Mouse (Mus musculus) forebrain, embryonic 11.5 days (tissue): ENCODE measurements around the gene Wipf2. TPM values are rescaled to one million over a fixed set of nuclear protein-coding genes. Genes with fewer than 3 reads are reported as not detected.
"Not testable (repeated sequence)": the region's sequence is repeated elsewhere in the genome, so short reads cannot be mapped to it uniquely, and the experiment has no call there.

Source experiments
- ATAC-seq: fragments of 200-750 bp; cut with Nextera tagmentation; replicated peaks from 2 replicates; pipeline ENCODE4 v1.8.0; 2017; ENCODE audit warnings: moderate TSS enrichment; ENCODE audit not compliant: low FRiP score
- DNase-seq: peaks from one replicate; pipeline ENCODE4 v3.0.0-alpha.2; 2017; ENCODE audit warnings: low spot score
- H3K27ac ChIP-seq: fragments of 300-500 bp; sonication (generic); 2 replicates; pipeline ENCODE4 v1.5.1; 2014; ENCODE audit warnings: low read depth, low read length
- H3K27me3 ChIP-seq: fragments of 300-500 bp; sonication (generic); 2 replicates; pipeline ENCODE4 v1.6.1; 2014; ENCODE audit warnings: mild to moderate bottlenecking, low read length, mixed read lengths; ENCODE audit not compliant: control insufficient read depth, insufficient read depth
- H3K36me3 ChIP-seq: fragments of 300-500 bp; sonication (generic); 2 replicates; pipeline ENCODE4 v1.6.1; 2014; ENCODE audit warnings: mild to moderate bottlenecking, low read length, moderate library complexity, mixed read lengths; ENCODE audit not compliant: control insufficient read depth, insufficient read depth
- H3K4me1 ChIP-seq: fragments of 300-500 bp; sonication (generic); replicated peaks from 2 replicates; pipeline ENCODE4 v1.6.1; 2014; ENCODE audit warnings: low read length, mixed read lengths; ENCODE audit not compliant: control insufficient read depth, insufficient read depth
- H3K4me2 ChIP-seq: fragments of 300-500 bp; sonication (generic); 2 replicates; pipeline ENCODE4 v1.6.1; 2014; ENCODE audit warnings: low read depth, mild to moderate bottlenecking, low read length, moderate library complexity, mixed read lengths; ENCODE audit not compliant: severe bottlenecking
- H3K4me3 ChIP-seq: fragments of 300-500 bp; sonication (generic); 2 replicates; pipeline ENCODE4 v1.5.1; 2014; ENCODE audit warnings: low read depth, low read length
- H3K9ac ChIP-seq: fragments of 300-500 bp; sonication (generic); 2 replicates; pipeline ENCODE4 v1.6.1; 2014; ENCODE audit warnings: low read length
- H3K9me3 ChIP-seq: fragments of 300-500 bp; sonication (generic); 2 replicates; pipeline ENCODE4 v1.6.1; 2016; ENCODE audit warnings: low read length, mixed read lengths; ENCODE audit not compliant: control insufficient read depth
- WGBS: fragments of 180-500 bp; shearing (Covaris S2); extraction: QIAGEN DNeasy Blood & Tissue Kit; methylation state at CpG from one replicate; pipeline ENCODE4 v1.1.7; 2014; 5-methylcytosine and 5-hydroxymethylcytosine counted together
- polyA plus RNA-seq: library from polyadenylated mRNA; unstranded; fragments of >200 nt; fragmentation: Nextera tagmentation; extraction: Ambion mirVana; gene quantifications from 2 replicates; pipeline ENCODE4 v1.2.1, GENCODE M21; 2014

The Wipf2 gene
- 5.5 and 6.3 TPM in 2 replicates for polyA plus RNA-seq

DNA sequence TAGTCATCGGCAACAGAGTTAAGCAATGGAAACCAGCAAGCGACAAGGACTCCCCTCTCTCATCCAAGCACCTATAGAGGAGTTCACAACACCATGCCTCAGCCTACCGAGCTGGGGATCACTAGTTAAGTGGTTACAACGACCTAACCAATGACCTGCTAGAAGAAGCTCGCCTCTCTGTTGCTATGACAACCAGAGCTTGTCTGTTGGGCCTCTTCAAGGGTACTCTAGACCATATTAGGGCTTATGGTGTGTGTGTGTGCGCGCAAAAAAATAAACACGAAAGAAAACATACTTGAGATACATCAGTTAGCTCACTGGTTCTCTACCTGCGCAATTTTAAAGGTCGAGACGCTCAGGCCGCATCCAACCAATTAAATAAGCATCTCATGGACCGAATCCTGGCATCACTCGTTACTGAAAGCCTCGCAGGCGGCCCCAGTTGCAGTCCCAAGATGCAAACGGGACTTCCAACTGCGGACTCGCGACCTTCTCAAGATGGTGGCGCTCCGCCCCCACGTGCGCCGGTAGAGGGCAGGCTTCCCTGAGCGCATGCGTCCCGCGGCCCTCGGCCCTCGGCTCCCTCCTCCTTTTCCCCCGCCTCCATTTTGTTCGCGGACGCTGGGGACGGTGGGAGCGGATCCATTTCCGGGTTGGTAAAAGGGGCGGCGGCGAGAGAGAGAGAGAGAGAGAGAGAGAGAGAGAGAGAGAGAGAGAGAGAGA is at the start of gene Wipf2:
Gene Wipf2 (plus strand): TSS at position 611 of the 723 bp plus-strand sequence.
- ATAC-seq = peak; percentile 90
- Histone ChIP-seq H3K9ac (peak within 1 kb of the TSS; percentile 62), H3K27me3 (no peaks in the 10 kb centered on the region), H3K9me3 (no peaks in the 10 kb centered on the region), H3K4me3 (peak within 1 kb of the TSS; percentile 61), H3K36me3 (no peaks in the 10 kb centered on the region; the same call in 1 of the 2 replicates), H3K27ac (peak within 1 kb of the TSS; percentile 80), H3K4me1 (peaks cover 4% of the 10 kb centered on the region), H3K4me2 (peak within 1 kb of the TSS; percentile 73)
- DNase-seq = peak; percentile 98
- 7% methylated on average over 38 of the region's 41 CpGs for whole genome bisulfite sequencing

DNA sequence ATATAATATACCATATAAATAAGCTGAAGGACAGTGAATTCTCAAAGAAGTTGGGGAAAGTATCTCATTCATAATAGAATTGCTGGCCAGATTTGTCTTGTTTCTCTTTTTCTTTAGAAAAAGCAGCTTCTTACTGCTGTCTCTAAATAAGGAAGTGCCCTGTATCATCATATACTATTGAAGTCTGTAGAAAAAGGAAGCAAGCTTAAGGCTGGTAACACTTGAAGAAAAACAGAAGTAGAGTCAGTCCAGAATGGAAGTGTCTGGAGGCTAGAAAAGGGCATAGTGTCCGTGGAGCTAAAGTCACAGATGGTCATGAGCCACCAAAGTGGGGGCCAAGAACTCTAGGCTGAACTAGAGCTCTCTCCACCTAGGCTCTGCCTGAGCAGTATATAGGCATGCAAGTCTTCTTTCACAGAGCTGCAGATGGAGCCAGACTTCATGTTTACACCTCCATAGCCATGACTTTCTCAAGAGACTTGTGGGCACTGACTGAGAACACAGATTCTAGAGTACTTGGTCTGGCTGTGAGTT is 46.7 kb upstream of the Wipf2 start:
- ATAC-seq (no peak), DNase-seq (no peak)
- no peaks in the 10 kb centered on the region for H3K9me3 ChIP-seq
- no peaks in the 10 kb centered on the region for H3K27me3 ChIP-seq
- 96% methylated on average over 1 of the region's 1 CpGs for WGBS
- peaks cover 23% of the 10 kb centered on the region for H3K36me3 ChIP-seq
- no peak overlapping the region for H3K4me3 ChIP-seq
- H3K4me1 ChIP-seq = no peaks in the 10 kb centered on the region
- no peak overlapping the region for H3K4me2 ChIP-seq
- H3K9ac ChIP-seq = no peak overlapping the region
- no peak overlapping the region for H3K27ac ChIP-seq

GRCm38 (mm10) chr11:98820968-98821367 is 42.5 kb upstream of the Wipf2 start:
- ATAC-seq (no peak), DNase-seq (no peak)
- Histone ChIP-seq H3K36me3 (peaks cover 38% of the 10 kb centered on the region), H3K27ac (no peak overlapping the region), H3K4me2 (no peak overlapping the region), H3K4me1 (no peaks in the 10 kb centered on the region), H3K9ac (no peak overlapping the region), H3K27me3 (no peaks in the 10 kb centered on the region), H3K9me3 (no peaks in the 10 kb centered on the region), H3K4me3 (no peak overlapping the region)
- WGBS = 95% methylated on average over 5 of the region's 5 CpGs

- H3K4me3 ChIP-seq, H3K9me3 ChIP-seq, H3K27ac ChIP-seq, H3K4me2 ChIP-seq, H3K9ac ChIP-seq, DNase-seq, H3K4me1 ChIP-seq, ATAC-seq, H3K27me3 ChIP-seq: not testable (repeated sequence)
- 90% methylated on average over 2 of the region's 2 CpGs for WGBS
- peaks cover 44% of the 10 kb centered on the region for H3K36me3 ChIP-seq
Observed at GRCm38 (mm10) chr11:98826071-98826470, 37.4 kb upstream of the Wipf2 start.

- H3K27me3 ChIP-seq = no peaks in the 10 kb centered on the region
- WGBS = 87% methylated on average over 2 of the region's 2 CpGs
- no peaks in the 10 kb centered on the region for H3K4me1 ChIP-seq
- no peak overlapping the region for H3K4me3 ChIP-seq
- DNase-seq (no peak), ATAC-seq (no peak)
- no peak overlapping the region for H3K27ac ChIP-seq
- H3K9me3 ChIP-seq = no peaks in the 10 kb centered on the region
- H3K36me3 ChIP-seq = peaks cover 38% of the 10 kb centered on the region
- H3K4me2 ChIP-seq = no peak overlapping the region
- H3K9ac ChIP-seq = no peak overlapping the region
Observed at GRCm38 (mm10) chr11:98827877-98828276, 35.6 kb upstream of the Wipf2 start.

DNA sequence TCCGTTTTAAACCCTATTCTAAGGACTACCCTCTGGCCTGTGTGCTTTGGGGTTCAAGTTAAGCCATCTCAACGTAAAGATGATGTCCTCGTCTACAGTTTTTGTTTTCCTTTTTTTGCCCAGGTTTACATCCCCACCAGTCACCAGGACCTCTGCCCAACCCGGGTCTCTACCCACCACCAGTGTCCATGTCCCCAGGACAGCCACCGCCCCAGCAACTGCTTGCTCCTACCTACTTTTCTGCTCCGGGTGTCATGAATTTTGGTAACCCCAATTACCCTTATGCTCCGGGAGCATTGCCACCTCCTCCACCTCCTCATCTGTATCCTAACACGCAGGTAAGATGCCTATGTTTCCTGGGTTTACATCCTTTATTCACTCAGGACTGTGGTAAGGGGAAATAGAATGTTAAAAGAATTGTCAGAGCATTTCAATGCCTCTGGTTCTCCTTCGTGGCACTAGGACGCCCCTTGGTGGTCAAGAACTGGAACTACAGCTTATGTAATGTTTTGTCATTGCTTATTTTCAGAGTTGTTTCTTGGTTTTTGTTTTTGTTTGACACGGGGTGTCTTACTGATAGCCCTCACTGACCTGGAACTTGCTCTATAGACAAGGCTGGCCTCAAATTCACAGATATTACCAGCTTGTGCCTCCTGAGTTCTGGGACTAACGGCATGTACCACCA is 34.2 kb upstream of the Wipf2 start:
- 77% methylated on average over 12 of the region's 12 CpGs for WGBS
- Histone ChIP-seq H3K4me1 (no peaks in the 10 kb centered on the region), H3K36me3 (peaks cover 32% of the 10 kb centered on the region), H3K4me2 (no peak overlapping the region), H3K4me3 (no peak overlapping the region), H3K27ac (no peak overlapping the region), H3K9ac (no peak overlapping the region), H3K27me3 (no peaks in the 10 kb centered on the region), H3K9me3 (no peaks in the 10 kb centered on the region)
- DNase-seq (no peak), ATAC-seq (no peak)

DNA sequence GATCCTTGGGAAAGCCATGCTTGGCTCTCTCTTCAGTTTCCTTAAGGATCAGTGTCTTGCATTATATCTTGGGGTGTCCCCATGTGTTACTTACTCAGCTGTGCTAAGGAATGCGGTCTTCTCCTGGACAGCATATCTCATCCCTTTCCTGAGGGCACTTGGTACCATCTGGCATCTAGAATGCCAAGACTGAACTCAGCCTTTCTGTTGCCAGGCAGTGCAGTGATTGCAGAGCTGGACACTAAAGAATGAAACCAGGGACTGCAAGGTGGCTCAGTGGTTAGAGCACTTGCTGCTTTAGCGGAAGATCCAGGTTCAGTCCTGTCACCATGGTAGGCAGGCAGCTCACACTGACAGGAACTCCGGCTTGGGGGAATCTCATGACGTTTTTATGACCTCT is 33.6 kb upstream of the Wipf2 start:
- H3K4me1 ChIP-seq = no peaks in the 10 kb centered on the region; the same call in 1 of the 2 replicates
- WGBS = 82% methylated on average over 4 of the region's 4 CpGs
- H3K27me3 ChIP-seq = no peaks in the 10 kb centered on the region
- H3K36me3 ChIP-seq = peaks cover 31% of the 10 kb centered on the region
- DNase-seq (no peak), ATAC-seq (no peak)
- H3K4me2 ChIP-seq = no peak overlapping the region
- H3K9ac ChIP-seq = no peak overlapping the region
- H3K9me3 ChIP-seq = no peaks in the 10 kb centered on the region
- no peak overlapping the region for H3K27ac ChIP-seq
- H3K4me3 ChIP-seq = no peak overlapping the region

DNA sequence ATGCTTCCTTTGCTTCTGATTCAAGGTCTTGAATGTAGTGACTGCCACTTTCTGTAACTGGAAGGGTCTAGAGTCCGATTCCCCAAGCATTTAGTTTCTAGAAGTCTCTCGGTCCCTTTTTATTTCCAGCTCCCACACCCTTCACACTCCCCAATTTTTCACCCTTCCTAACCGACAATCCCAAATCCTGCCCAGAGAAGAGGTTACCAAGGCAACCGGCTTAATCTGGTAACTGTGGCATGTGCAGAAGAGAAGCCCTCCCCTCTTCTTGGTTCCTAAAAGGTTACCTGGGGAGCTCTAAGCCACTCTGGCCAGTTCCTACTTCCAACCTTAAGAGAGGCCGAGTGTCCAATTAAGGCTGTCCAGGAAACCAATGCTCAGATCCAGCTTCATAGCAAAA is 28.1 kb upstream of the Wipf2 start:
- ATAC-seq (no peak), DNase-seq (no peak)
- 27% methylated on average over 5 of the region's 5 CpGs for WGBS
- Histone ChIP-seq H3K4me3 (no peak overlapping the region), H3K9me3 (no peaks in the 10 kb centered on the region), H3K4me1 (peaks cover 13% of the 10 kb centered on the region), H3K36me3 (peaks cover 8% of the 10 kb centered on the region), H3K27me3 (peaks cover 7% of the 10 kb centered on the region), H3K27ac (no peak overlapping the region), H3K9ac (no peak overlapping the region), H3K4me2 (no peak overlapping the region)
